Mouse (Mus musculus): ENCODE results near the gene Gm19684.

- TF ChIP-seq POLR2A (IDR thresholded peaks at IDR 0.05; ENCODE audit: borderline replicate concordance, low read depth, low read length) (no peak), CTCF (IDR thresholded peaks at IDR 0.05; ENCODE audit: low read depth, low read length) (no peak)
Measured at GRCm38 (mm10) chr17:36170287-36170814, 48.9 kb downstream of the Gm19684 start.
